Mouse (Mus musculus): ENCODE measurements around the gene Ppa1.

The Ppa1 gene

GRCm38 (mm10) chr10:61646557-61646956 is 1.8 kb upstream of the Ppa1 start:
- DNase-seq (ENCODE audit: low spot score in 2 of 2), result no peak

GRCm38 (mm10) chr10:61648737-61649645 is 639 bp downstream of the Ppa1 start:
- peak in 1 of 2 experiments; percentile 4 for DNase-seq (ENCODE audit: low spot score in 2 of 2)

- DNase-seq (ENCODE audit: low spot score in 2 of 2), result no peak
These were observed 5.8 kb downstream of the Ppa1 start for GRCm38 (mm10) chr10:61654105-61654504.

- no peak for DNase-seq (ENCODE audit: low spot score in 2 of 2)
These were observed 6.3 kb downstream of the Ppa1 start for GRCm38 (mm10) chr10:61654691-61655090.

GRCm38 (mm10) chr10:61655188-61655587 is 6.8 kb downstream of the Ppa1 start:
- DNase-seq (ENCODE audit: low spot score in 2 of 2), result no peak

- DNase-seq (ENCODE audit: low spot score in 2 of 2), result no peak
These were observed 8.9 kb downstream of the Ppa1 start for GRCm38 (mm10) chr10:61656928-61657882.

- DNase-seq (ENCODE audit: low spot score in 2 of 2), result peak in 1 of 2 experiments; percentile 17
These were observed 9.6 kb downstream of the Ppa1 start for GRCm38 (mm10) chr10:61657985-61658384.

- no peak for DNase-seq (ENCODE audit: low spot score in 2 of 2)
These were observed 13.5 kb downstream of the Ppa1 start for GRCm38 (mm10) chr10:61661887-61662286.

GRCm38 (mm10) chr10:61662391-61662988 is 14.1 kb downstream of the Ppa1 start:
- DNase-seq (ENCODE audit: low spot score in 2 of 2), result no peak

GRCm38 (mm10) chr10:61665111-61665510 is 16.8 kb downstream of the Ppa1 start:
- no peak for DNase-seq (ENCODE audit: low spot score in 2 of 2)

GRCm38 (mm10) chr10:61665651-61666050 is 17.3 kb downstream of the Ppa1 start:
- DNase-seq (ENCODE audit: low spot score in 2 of 2), result no peak

- no peak for DNase-seq (ENCODE audit: low spot score in 2 of 2)
These were observed 20.9 kb downstream of the Ppa1 start for GRCm38 (mm10) chr10:61669289-61669688.

- no peak for DNase-seq (ENCODE audit: low spot score in 2 of 2)
These were observed 21.5 kb downstream of the Ppa1 start for GRCm38 (mm10) chr10:61669896-61670295.

- DNase-seq (ENCODE audit: low spot score in 2 of 2), result no peak
These were observed 22.4 kb downstream of the Ppa1 start for GRCm38 (mm10) chr10:61670758-61671157.

GRCm38 (mm10) chr10:61675935-61676334 is 27.6 kb downstream of the Ppa1 start:
- DNase-seq (ENCODE audit: low spot score in 2 of 2), result no peak

- DNase-seq (ENCODE audit: low spot score in 2 of 2), result no peak
These were observed 31.2 kb downstream of the Ppa1 start for GRCm38 (mm10) chr10:61679545-61679944.

- peak; percentile 98 for DNase-seq (ENCODE audit: low spot score in 2 of 2)
These were observed 31.9 kb downstream of the Ppa1 start, which contains the start of gene Sar1a for GRCm38 (mm10) chr10:61680015-61680913. Gene Sar1a, plus strand, starts transcription at chr10:61680299.

- DNase-seq (ENCODE audit: low spot score in 2 of 2), result no peak
These were observed 41.1 kb downstream of the Ppa1 start for GRCm38 (mm10) chr10:61689405-61689804.

GRCm38 (mm10) chr10:61693563-61693962 is 45.2 kb downstream of the Ppa1 start:
- DNase-seq (ENCODE audit: low spot score in 2 of 2), result no peak

GRCm38 (mm10) chr10:61694870-61695670 is 46.7 kb downstream of the Ppa1 start, which contains the start of gene Tysnd1:
Gene Tysnd1, plus strand, starts transcription at chr10:61695514.
- peak; percentile 92 to 93 for DNase-seq (ENCODE audit: low spot score in 2 of 2)
